Mouse (Mus musculus) testis, adult 2 months (tissue): ENCODE measurements around the gene Shkbp1.

Experiments
- CTCF ChIP-seq: fragments of 200-500 bp; IDR thresholded peaks from 2 replicates; pipeline ENCODE4 v1.5.1; 2012; ENCODE audit warnings: low read depth, mild to moderate bottlenecking, inconsistent platforms, low read length, moderate library complexity; ENCODE audit not compliant: control insufficient read depth, insufficient read depth, insufficient replicate concordance
- POLR2A ChIP-seq: fragments of 200-500 bp; IDR thresholded peaks from 2 replicates; pipeline ENCODE4 v1.6.1; 2012; ENCODE audit warnings: low read depth, mild to moderate bottlenecking, inconsistent platforms, low read length, moderate library complexity; ENCODE audit not compliant: control insufficient read depth

DNA sequence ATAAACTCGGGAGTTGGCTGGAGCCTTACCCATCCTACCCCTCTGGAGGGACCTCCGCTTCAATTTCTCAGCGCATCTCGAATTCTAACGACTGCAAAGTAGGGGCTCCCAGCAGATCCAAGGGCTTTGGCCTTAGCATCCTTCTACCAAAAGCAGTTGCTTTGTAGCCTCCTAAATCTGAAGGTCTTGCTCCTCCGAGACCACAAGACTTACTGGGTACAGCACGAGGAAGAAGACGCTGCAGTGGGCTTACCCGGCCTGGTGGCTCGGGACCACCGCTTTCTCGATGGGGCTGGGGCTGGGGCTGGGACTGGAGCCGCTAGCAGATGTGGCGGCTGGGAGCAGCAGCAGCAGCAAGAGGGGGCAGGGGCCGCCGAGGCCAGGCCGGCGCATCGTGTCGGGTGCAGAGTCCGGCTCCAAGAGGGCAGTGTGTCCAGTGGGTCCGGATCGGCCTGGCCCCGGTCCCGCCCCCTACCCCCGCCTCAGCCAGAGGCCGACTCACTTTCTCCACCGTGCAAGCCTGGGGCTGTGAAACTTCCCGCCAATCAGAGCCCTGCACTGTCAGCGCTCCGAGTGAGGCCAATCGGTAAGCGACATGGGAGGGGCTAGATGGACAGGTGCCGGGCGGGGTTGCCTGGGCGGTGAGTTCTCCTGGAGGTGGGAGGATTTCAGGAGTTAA, 18.5 kb downstream of the Shkbp1 start, which contains the start of gene Ltbp4:
- TF ChIP-seq CTCF: no peak
- no peak for TF ChIP-seq POLR2A
